Mouse (Mus musculus) erythroblast, embryonic 14.5 days (primary cell): Measurements from ENCODE around the gene Lim2.

Source experiments
- GATA1 ChIP-seq: IDR thresholded peaks from 2 replicates; pipeline ENCODE4 v1.6.1; 2012; ENCODE audit warnings: low read length, inconsistent platforms, mixed read lengths
- TAL1 ChIP-seq: IDR thresholded peaks from 3 replicates; pipeline ENCODE4 v1.6.1; 2012; ENCODE audit warnings: low read length, inconsistent platforms, mixed read lengths

DNA sequence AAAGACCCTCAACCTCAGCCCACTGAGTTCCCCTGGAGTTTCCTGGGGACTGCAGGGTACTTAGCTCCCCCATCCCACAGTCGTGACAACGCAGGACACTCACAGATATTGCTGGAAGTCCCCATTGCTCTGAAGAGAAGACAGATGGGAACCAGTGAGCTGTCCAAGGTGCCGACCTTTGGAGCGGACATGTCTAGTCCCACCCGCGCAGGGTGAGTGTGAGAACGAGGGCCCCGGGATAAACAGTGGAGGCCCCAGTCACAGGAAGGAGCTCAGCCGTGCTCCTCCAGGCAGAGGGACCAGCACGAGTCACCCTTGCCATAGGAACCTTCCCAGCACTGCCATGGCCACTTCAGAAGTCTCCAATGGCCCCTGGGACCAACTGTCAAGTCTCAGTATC lies 55.8 kb downstream of the Lim2 start:
- TF ChIP-seq GATA1 (no peak), TAL1 (no peak)
